Mouse (Mus musculus): Measurements from ENCODE around the gene Prss12.

The Prss12 gene
- long read RNA-seq, experiment 1, partial matches to known transcripts = 0 of 1 reads
- long read RNA-seq, experiment 1, other reads (novel, unspliced or antisense) = 0 of 1 reads
- long read RNA-seq, experiment 2, partial matches to known transcripts = 1 of 1 reads
- long read RNA-seq, experiment 2, other reads (novel, unspliced or antisense) = 0 of 1 reads

DNA sequence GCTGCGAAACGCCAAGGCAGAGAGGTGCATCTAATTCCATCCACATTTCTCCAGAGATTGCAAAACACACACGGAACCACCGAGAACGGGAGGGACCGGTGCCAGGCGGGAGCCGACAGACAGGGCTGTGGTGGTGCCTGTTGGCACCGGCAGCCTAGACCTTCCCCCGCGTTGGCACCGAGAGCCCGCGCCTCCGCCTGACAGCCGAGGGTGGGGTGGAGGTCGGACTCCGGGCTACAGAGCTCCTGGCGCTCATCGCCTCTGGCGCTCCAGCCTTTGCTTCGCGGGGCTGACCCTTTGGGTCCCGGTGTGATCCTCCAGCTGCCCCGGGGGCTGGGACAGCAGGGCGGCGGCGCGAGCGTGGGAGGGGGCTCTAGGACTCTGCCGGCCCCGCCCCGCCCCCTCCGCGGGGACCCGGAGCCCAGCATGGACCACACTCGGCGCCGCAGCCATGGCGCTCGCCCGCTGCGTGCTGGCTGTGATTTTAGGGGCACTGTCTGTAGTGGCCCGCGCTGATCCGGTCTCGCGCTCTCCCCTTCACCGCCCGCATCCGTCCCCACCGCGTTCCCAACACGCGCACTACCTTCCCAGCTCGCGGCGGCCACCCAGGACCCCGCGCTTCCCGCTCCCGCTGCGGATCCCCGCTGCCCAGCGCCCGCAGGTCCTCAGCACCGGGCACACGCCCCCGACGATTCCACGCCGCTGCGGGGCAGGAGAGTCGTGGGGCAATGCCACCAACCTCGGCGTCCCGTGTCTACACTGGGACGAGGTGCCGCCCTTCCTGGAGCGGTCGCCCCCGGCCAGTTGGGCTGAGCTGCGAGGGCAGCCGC is at the start of gene Prss12:
TSS of gene Prss12 (plus strand) at position 206 of the 830 bp plus-strand sequence.
- intact Hi-C loops (cut with DNase I) = no loop called here

DNA sequence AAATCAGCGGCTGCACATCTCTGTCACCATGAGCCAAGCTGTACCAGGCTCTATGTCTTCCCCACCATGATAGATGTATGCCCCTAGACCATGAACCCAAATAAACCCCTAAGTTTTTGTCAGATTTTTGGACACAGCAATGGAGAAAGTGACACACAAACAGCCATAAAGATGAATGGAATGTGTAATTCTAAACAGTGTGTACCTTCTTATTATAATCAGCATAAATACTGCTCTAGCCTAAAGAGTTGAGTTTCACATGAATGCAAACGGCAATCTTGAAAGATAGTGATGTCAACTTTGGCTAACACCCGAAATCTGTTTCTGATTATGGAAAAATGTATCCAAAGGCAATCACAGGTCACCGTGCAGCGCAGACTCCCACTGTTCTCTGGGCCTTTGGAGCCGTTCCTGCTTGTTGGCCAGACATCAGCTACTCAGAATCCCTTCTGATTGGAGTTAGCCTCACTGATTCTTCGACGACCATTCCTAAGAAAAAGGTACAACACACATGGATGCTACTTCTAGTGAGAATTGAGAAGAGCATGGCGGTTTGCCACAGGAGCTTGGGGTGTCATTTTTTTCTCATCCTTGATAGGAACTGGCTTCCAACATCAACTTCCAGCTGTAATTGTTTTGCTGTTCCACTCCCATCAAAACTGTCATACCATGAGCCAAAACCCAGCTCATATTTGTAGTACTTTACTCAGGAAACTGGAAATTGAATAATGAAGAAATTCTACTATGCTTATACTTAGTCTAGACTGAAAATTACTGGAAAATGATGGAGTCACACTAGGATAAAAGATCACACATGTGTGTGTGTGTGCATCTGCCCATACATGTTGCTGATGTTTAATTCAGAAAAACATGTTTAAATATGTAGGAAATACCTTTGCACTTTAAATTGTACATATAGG is 48.9 kb upstream of the Prss12 start:
- intact Hi-C loops (cut with DNase I) = no loop called here

DNA sequence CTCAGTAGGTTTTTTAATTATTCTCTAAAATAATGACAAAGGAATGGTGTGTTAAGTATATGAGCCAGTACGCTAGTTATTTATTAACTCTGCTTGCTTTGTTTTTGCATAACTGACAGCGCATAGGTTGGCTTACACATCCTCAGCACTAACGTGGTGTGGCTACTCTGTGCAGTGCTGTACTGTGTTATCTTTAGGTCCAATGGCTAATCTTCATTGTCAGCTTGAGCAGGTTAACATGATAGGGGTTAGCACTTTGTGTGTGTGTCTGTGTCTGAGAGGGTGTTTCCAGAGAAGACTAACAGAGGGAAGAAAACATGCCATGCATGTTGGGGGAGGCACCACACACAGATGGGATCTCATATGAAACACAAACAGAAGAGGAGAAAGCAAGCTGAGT is 41.8 kb upstream of the Prss12 start:
- intact Hi-C loops (cut with DNase I) = no loop called here

DNA sequence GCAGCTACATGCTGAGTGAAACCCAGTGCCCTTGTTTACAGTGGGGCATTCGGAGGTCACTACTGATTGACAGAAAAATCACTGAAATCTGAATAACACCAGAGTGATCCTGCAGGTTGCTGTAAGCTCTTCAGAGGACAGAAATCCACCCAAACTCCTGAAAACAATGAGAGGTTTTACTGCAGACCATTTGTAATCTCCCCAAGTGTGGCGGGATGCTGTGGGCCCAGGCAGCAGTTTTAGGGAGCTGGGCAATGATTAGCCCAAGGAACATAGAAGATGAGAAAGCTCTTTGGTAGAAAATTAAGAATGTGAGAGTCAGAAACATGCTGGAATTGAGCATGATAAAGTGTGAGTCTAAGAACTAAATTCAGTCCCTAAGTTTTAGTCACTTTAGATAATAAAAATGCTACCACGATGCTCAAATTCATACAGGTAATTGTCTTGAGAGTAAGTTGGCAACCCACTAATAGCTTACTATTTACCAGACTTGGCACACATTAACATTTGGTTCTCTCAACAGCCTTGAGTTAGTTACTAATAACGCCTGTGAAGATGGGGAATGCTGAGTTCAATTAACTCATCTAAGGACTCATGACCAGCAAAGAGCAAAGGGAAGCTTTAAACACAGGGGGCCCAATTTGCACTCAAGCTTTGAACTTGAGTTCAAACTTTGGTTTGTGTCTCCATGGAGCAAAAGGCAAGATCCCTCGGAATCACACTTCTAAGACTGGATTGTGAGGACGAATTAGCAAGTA is 34.7 kb upstream of the Prss12 start:
- intact Hi-C loops (cut with DNase I) = no loop called here

DNA sequence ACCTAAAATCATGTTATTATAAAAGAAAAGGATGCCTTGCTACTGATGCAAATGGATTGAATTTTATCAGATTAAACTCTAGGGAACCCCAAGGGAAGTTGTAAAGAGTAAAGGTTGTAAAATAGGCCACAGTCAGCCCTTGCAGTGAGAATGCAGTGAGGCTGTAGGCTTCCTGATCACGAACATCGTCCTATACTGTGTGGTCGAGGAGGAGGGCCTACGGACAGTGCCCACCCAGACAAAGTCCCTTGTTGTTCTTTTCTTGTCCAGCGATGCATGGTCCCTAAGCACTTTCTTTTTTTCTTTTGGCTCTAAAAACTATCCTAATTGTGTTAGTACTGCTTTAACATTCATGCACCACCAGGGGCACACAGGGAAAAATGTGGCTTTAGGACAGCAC is 33.5 kb upstream of the Prss12 start:
- intact Hi-C loops (cut with DNase I) = no loop called here

DNA sequence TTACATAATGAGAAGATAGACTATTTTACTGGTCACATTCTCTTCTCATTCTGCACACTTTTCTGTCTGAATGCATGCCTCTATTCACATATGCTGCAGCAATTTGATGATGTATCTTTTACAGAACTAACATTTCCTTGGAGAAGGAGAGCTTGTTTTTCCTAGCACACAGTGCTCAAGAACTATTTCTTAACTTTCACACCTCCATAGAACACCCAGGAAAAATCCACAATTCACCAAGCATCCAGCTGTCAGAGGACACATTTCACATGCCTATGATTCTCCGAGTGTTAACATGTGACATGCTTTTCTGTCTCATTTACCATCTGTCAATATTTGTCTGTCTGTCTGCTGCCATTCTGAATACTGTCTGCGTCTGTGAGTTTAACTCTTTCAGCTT is 21.1 kb upstream of the Prss12 start:
- intact Hi-C loops (cut with DNase I) = no loop called here

DNA sequence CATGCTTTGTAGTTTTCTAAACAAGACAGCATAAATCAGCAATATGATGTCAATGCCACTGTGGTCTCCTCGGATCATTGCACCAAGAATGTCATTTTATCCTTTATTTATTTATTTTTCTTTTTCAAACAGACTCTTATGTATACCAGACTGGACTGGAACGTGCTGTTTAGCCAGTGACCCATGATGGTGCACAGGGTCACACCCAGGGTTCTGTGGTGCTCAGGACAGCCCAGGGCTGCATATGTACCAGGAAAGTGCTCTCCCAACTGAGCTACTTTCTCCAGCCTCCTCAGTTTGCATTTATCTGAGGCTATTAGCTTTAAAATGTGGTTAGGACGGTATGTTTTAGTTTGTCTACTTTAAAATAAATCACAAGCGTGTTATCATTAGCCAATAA is 18.7 kb upstream of the Prss12 start:
- intact Hi-C loops (cut with DNase I) = no loop called here

DNA sequence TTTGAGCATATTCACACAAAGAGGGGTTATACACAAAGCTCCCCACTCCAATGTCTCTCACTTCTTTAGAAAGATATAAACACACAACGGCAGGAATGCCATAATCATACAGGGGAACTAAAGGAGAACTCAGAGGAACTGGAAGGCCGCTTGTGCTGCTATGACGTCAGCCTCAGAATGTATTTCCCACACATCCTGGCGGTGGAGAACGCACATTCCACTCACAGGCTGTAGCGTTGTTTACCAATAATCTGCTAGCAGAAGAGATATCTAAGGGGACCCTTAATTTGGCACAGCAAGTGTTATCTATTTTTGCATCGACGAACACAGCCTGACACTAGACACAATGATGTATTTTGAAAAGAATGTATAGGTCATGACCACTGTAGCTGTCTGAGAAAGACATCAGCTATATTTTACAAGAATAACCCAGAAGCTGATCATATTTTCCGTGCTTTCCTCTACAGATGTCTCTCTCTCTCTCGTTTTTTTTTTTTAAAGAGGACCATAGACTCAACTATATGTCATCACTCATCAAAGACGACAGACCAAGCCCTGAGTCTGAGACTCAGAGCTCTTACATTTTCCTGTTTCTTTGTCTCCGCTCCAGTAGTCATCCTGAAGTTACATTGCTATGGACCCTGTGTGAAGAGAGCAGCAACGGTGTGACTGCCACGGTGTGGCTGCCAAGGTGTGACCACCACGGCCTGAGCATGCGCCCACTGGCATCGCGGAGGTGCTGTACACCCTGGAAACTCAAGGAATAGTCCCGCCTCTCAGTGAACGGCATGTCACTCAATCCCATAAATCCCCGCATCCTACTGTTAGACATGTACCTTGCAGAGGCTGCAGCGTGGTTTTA is 16.9 kb upstream of the Prss12 start:
- intact Hi-C loops (cut with DNase I) = no loop called here

DNA sequence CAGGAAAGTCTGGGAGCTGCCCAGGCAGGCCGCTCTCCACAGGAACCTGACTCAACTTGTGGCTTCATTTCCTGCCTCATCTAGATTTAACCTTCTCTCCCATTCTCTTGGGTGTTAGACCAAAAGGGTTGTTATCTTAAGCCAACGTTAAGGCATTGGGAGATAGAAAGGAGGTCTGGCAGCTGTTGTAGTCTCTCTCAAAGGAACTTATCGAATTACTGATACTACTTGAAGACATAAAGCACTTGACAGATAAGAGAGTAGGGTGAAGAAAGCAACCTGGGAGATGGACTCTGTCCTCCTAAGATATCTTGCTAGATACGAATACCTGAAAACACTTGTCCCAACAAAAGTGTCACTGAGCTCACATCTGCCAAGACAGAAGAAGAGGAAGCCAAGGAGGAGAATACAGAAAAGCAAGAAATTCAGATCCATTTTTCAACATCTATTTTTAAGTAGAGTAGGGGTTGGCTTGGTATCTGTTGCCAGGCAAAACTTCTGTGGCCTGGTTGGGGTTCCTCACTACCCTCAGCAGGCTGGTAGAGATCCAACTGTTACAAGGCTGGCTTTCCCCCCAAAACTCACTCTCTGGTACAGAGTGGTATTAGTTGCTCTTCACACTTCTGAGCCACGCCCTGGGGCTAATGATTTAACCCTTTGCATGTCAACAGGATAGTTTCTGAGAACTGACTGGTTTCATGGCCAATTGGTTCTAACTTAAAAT is 14.6 kb upstream of the Prss12 start:
- intact Hi-C loops (cut with DNase I) = no loop called here

DNA sequence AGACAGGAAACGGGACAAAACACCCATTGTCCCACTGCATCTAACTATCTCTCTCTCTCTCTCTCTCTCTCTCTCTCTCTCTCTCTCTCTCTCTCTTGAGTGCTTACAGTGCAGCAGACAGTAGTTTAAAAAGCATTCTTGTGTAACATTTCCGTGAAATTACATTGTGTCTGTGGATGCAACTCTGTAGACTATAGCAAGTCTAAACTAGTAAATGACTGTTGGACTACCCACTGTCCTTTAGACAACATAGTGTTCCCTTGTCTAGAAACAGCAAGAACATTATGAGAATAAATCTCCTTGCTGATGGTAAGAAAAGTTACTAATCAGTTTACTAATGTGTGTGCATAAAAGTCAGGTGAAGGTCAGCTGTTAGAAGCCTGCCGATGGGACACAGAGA is 13.4 kb upstream of the Prss12 start:
- intact Hi-C loops (cut with DNase I) = no loop called here

DNA sequence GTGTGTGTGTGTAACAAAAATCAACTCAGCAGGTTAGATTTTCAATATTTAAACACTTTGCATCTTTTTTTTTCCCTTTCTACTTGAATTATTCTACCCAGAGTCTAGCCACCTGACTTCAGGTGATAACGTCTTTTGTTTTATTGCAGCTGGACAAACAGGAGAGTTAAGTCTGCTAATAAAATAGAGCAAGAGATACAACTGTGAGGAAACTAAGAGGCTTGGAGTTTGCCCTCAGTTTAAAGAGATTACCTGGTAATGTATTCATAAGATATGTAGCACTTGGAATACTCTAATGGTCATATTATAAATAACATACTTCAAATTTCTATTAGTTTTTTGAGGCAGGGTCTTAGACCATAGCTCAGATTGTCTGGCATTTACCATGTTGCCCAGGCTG is 9.1 kb upstream of the Prss12 start:
- intact Hi-C loops (cut with DNase I) = no loop called here

DNA sequence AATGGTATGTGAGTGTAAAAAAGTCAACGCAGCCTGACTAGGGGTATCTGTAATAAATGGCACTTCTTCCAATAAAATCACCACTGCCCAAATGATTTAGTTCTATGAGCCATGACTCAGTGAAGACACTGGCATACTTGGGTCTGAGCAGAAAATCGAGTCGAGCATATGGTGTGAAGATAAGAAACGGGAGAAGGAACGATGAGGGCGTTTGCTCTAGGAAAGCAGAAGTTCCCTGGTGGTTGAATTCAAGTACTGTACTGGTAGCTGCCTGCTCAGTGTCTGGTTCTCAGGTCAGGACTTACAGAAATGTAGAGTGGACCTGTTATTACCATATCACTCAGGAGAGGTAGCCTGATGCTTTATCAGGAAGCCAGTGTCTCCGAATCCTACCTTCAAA is 6.2 kb upstream of the Prss12 start:
- intact Hi-C loops (cut with DNase I) = no loop called here

DNA sequence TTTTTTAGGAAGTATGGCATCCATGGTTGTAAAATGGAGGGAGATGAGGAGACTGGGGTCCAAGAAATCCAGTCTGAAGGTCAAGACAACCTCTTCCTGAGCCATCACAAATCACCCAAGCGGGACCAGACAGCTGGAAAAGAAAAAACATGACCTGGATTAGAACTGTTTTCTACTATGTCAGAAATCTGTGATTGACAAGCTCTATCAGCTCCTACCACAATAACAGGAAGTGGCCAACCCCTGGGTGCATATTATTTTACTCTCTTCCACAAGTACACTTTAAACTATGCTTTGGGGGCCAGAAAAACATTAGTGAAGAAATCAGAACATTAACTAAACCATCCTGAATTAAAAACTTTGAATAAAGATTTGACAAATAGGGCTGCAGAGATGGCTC is 2.2 kb upstream of the Prss12 start:
- intact Hi-C loops (cut with DNase I) = no loop called here

DNA sequence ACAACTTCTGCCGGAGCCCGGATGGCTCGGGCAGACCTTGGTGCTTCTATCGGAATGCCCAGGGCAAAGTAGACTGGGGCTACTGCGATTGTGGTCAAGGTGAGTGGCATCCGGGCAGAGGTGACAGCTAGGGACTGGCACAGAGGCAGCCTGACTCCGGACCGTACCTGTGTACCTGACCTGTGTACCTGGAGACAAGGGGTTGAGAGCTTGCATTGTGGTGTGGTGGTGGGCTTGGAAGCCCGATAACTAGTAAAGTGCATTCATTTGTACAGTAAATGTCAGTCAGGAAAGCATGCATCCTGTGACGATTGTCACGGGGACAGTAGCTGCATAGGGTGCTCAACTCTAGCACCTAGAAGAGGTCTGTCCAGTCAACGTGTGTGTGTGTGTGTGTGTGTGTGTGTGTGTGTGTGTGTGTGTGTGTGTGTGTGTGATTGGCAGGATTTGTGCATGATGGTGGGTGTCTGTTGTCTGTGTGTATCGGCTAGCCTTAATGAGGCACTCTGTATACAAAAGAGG is 886 bp downstream of the Prss12 start:
- intact Hi-C loops (cut with DNase I) = no loop called here

DNA sequence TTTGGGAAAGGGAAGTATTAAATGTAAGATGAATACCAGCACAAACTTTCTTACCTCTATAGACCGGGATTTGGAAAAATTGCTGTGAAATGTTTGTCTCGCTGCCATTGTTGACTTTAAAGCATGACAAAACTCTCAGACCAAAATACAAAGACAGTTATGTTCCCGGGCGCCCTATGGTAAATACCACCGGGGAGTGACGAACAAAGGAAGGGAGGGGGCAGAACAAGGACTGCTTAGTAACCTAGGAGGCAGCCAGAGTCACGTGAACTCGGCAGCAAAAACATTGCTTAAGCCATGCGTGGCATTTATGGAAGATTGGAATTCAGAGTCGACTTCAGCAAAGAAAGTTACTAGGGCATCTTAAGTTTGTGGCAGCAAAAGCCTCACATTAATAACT is 1.4 kb downstream of the Prss12 start:
- intact Hi-C loops (cut with DNase I) = no loop called here

DNA sequence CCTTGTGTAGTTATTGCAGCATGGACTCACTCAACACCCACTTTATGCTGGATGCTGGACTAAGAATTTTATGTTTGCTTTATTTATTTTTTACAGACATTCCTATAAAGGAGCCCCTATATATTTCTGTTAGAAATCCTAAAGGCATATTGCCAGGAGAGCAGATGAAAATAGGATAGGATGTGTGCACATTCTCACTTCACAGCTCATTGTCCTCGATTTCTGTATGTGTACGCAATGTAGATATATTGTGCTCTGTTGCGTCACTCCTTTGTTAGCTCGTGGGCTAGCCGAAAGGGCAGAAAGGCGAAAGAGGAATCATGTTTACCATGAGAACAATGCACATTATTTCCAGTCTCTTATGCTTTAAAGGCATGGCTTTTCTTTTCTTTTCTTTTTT is 3.4 kb downstream of the Prss12 start:
- intact Hi-C loops (cut with DNase I) = no loop called here

DNA sequence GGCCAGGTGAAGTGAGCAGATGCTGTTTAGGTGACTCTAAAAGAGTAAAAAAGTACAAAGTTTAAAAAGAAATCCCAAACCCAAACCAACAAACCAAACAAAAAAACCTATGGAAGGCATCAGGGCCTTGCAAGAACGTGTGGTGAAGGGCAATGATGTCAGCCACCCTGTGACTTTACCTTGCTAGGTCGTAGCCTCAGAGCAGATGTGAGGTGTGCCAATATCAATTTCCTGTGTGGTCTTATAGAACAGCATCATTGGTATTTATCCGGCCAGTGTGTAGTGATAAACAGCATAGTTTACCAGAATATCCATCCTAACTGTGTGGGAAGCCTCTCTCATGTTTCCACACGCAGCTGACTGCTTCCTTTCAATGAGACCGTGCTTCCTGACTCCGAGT is 6.2 kb downstream of the Prss12 start:
- intact Hi-C loops (cut with DNase I) = no loop called here

DNA sequence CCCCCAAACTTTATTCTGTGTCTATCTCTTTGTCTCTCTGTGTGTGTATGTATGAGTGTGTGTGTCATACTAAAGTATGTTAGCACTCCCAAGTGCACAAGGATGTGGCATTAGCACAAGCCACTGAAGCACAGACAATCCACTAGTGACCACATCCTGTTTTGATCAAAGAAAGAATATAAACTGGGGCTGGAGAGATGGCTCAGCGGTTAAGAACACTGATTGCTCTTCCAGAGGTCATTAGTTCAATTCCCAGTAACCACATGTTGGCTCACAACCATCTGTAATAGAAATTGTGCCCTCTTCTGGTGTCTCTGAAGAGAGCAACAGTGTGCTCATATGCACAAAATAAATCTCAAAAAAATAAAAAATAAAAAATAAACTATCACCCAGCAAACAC is 12.8 kb downstream of the Prss12 start:
- intact Hi-C loops (cut with DNase I) = no loop called here

DNA sequence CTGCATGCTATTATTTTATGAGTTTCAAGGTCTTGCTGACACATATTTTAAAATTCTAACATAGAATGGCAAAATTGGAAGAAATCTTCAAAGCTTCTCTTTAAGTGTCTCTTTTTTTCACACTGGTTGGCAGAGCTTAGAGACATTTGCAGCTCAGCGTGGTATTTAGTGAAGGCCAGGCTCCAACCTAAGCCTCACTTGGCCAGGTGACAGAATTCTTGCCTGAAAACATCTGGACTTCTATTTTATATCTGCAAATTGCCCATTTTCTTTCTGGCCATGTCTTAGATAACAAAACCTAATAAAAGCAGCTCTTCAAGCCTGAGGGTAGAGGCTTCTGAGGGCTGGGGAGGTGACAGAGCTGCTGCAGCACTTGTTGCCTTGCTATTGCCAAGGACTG is 13.7 kb downstream of the Prss12 start:
- intact Hi-C loops (cut with DNase I) = no loop called here

DNA sequence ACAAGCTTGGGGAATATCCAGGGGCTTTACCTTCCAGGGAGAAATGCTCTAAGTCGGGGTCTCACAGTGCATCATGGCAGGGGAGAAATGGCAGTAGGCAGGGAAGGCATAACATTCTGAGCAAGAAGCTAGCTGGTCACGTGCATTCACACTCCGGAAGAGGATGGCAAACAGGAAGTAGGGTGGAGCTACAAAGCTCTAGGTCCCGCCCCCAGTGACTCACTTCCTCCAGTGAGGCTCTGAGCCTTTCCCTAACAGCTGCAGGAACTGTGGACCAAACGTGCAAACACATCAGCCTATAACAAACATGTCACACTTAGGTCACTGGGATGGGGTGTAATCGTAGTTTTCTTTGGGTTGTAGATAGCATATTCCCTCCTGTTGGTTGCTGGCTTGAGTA is 15.6 kb downstream of the Prss12 start:
- intact Hi-C loops (cut with DNase I) = no loop called here
